Comparison of ENCODE assay signal across 9 mouse cellular contexts in genomic region chr8:87525006-87525405, GRCm38 (mm10).
"Had no signal": no experiment of that assay in that cellular context is flagged by ENCODE, and none has a peak within 500 bp of the region (broad histone marks: within the 10 kb centered on the region; RNA-seq: fewer than 3 reads in every experiment).

No protein-coding gene starts in this region.

- DNase-seq: kidney, postnatal 14 days; kidney, postnatal 4 days; left cerebral cortex, postnatal 4 days; liver, postnatal 0 days; lung, embryonic 14.5 days; right cerebral cortex, adult 18-20 months; right cerebral cortex, postnatal 14 days; right cerebral cortex, postnatal 4 days; thymus, postnatal 25 days had no signal
